Mouse (Mus musculus): Measurements from ENCODE around the gene Gm34302. TPM values are rescaled to one million over a fixed set of nuclear protein-coding genes. Genes with fewer than 3 reads are reported as not detected.

Gene Gm34302
- polyA plus RNA-seq, 1 experiment from 2014 or later: not detected

DNA sequence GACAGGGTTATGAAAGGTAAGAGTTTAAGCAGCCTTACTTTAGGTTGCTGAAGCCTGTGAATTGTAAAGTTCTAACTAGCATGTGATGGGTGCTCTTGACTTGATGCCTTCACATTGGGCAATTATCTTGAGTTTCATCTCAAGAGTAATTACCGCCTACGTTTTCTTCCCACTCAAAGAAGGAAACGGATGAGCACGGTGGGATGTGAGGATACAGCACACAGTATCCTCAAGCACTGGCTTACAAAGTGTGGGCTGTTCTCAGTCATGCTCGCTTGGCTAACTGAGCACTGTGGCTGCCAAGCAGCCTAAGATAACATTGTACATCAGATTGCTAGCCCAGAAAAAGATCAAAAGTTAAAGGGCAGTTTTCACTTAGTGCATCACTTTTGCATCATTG is 20.8 kb upstream of the Gm34302 start:
- WGBS: 70% methylated on average over 5 of the region's 5 CpGs
- no peak overlapping the region for H3K9ac ChIP-seq (replicated peaks; ENCODE audit: low read depth)
- no peaks in the 10 kb centered on the region for H3K9me3 ChIP-seq (ENCODE audit: low read length)
- no peak overlapping the region for H3K27ac ChIP-seq (ENCODE audit: low read length)
- no peaks in the 10 kb centered on the region for H3K27me3 ChIP-seq (replicated peaks; ENCODE audit: insufficient read depth, low read length)
- TF ChIP-seq CTCF (IDR thresholded peaks at IDR 0.05): no peak
- TF ChIP-seq EP300 (IDR thresholded peaks at IDR 0.05): no peak
- H3K4me3 ChIP-seq (ENCODE audit: low read depth, low read length): no peak overlapping the region
- no peaks in the 10 kb centered on the region for H3K36me3 ChIP-seq (ENCODE audit: insufficient read depth, low read length)
- H3K4me1 ChIP-seq (ENCODE audit: insufficient read depth, low read depth, low read length): no peaks in the 10 kb centered on the region
- no peak overlapping the region for H3K4me2 ChIP-seq (replicated peaks; ENCODE audit: low read depth, low read length)
- ATAC-seq (no peak), DNase-seq (ENCODE audit: low spot score) (no peak)

DNA sequence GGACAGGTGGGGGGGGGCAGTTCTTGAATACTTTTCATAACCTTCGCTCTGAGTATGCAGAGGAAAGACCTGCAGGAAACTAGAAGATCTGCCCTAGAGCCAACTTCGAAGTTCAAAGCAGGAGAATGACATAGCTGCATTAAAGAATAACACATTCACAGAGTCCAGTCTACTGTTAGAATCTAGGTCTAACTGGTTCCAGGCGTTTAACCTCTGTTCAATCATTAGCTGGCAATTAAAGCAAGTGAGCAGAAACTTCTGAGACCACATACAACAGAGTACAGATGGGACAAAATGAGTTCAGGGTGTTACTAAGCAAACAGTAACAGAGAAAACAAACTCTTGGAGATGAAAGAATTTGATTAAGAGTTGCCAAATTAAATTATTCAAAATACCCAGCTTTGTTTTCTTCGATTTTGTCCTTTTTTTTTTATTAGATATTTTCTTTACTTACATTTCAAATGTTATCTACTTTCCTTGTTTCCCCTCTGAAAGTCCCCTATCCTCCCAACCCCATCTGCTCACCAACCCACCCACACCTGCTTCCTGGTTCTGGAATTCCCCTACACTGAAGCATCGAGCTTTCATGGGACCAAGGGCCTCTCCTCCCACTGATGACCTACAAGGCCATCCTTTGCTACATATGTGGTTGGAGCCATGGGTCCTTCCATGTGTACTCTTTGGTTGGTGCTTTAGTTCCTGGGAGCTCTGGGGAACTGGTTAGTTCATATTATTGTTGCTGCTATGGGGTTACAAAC is 11.1 kb upstream of the Gm34302 start:
- 44% methylated on average over 5 of the region's 5 CpGs for WGBS
- H3K4me2 ChIP-seq (replicated peaks; ENCODE audit: low read depth, low read length): no peak overlapping the region
- H3K9me3 ChIP-seq (ENCODE audit: low read length): no peaks in the 10 kb centered on the region
- H3K27me3 ChIP-seq (replicated peaks; ENCODE audit: insufficient read depth, low read length): no peaks in the 10 kb centered on the region
- no peak overlapping the region for H3K27ac ChIP-seq (ENCODE audit: low read length)
- H3K4me3 ChIP-seq (ENCODE audit: low read depth, low read length): no peak overlapping the region
- ATAC-seq (no peak), DNase-seq (ENCODE audit: low spot score) (no peak)
- TF ChIP-seq CTCF (IDR thresholded peaks at IDR 0.05) (no peak), EP300 (IDR thresholded peaks at IDR 0.05) (no peak)
- H3K9ac ChIP-seq (replicated peaks; ENCODE audit: low read depth): no peak overlapping the region
- no peaks in the 10 kb centered on the region for H3K4me1 ChIP-seq (ENCODE audit: insufficient read depth, low read depth, low read length)
- no peaks in the 10 kb centered on the region for H3K36me3 ChIP-seq (ENCODE audit: insufficient read depth, low read length)

- 53% methylated on average over 4 of the region's 4 CpGs for WGBS
Observed at GRCm38 (mm10) chr3:63493563-63493962, 9.9 kb upstream of the Gm34302 start.

GRCm38 (mm10) chr3:63440426-63441125 is 43.1 kb downstream of the Gm34302 start:
- no peaks in the 10 kb centered on the region for H3K4me1 ChIP-seq (ENCODE audit: insufficient read depth, low read depth, low read length)
- H3K27me3 ChIP-seq (replicated peaks; ENCODE audit: insufficient read depth, low read length): no peaks in the 10 kb centered on the region
- H3K4me2 ChIP-seq (replicated peaks; ENCODE audit: low read depth, low read length): no peak overlapping the region
- 39% methylated on average over 1 of the region's 1 CpGs for WGBS
- peak overlapping the region; percentile 68 for H3K27ac ChIP-seq (ENCODE audit: low read length)
- H3K9ac ChIP-seq (replicated peaks; ENCODE audit: low read depth): no peak overlapping the region
- TF ChIP-seq EP300 (IDR thresholded peaks at IDR 0.05) (peak; percentile 66), CTCF (IDR thresholded peaks at IDR 0.05) (no peak)
- ATAC-seq: peak; percentile 89
- no peaks in the 10 kb centered on the region for H3K36me3 ChIP-seq (ENCODE audit: insufficient read depth, low read length)
- H3K9me3 ChIP-seq (ENCODE audit: low read length): no peaks in the 10 kb centered on the region
- DNase-seq (ENCODE audit: low spot score): peak; percentile 68
- H3K4me3 ChIP-seq (ENCODE audit: low read depth, low read length): no peak overlapping the region

More at GRCm38 (mm10) chr3:63493563-63493962, 9.9 kb upstream of the Gm34302 start:
- peak; percentile 11 for DNase-seq (ENCODE audit: low spot score)
- H3K9me3 ChIP-seq (ENCODE audit: low read length): no peaks in the 10 kb centered on the region
- H3K9ac ChIP-seq (replicated peaks; ENCODE audit: low read depth): no peak overlapping the region
- H3K27ac ChIP-seq (ENCODE audit: low read length): no peak overlapping the region
- no peaks in the 10 kb centered on the region for H3K27me3 ChIP-seq (replicated peaks; ENCODE audit: insufficient read depth, low read length)
- ATAC-seq: no peak; the same call in 1 of the 2 replicates
- no peak overlapping the region; the same call in 1 of the 2 replicates for H3K4me2 ChIP-seq (replicated peaks; ENCODE audit: low read depth, low read length)
- no peaks in the 10 kb centered on the region for H3K4me1 ChIP-seq (ENCODE audit: insufficient read depth, low read depth, low read length)
- no peaks in the 10 kb centered on the region for H3K36me3 ChIP-seq (ENCODE audit: insufficient read depth, low read length)
- H3K4me3 ChIP-seq (ENCODE audit: low read depth, low read length): no peak overlapping the region
- no peak for TF ChIP-seq EP300 (IDR thresholded peaks at IDR 0.05)

GRCm38 (mm10) chr3:63439738-63440137 is 43.9 kb downstream of the Gm34302 start:
- 64% methylated on average over 2 of the region's 2 CpGs for WGBS
- TF ChIP-seq EP300 (IDR thresholded peaks at IDR 0.05) (peak; percentile 32; the same call in 1 of the 2 replicates), CTCF (IDR thresholded peaks at IDR 0.05) (no peak)

DNA sequence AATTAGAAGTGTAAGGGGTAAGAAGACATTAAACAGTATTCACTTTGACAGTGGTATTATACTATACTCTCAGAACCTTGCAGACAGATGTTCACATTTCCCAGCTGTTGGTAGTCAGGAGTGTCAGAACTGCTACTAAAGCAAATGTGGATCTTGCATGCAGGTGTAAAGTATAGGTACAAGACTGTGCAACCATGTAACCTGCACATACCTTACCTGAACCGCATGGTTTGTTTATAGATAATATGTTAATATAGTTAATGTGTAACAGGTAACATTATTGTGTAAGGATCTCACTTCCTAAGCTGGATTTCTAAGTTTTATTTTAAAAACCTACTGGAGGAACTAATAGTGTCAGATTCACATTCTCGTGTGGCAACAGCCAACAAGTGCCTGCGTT is 44.8 kb downstream of the Gm34302 start:
- Histone ChIP-seq H3K4me1 (ENCODE audit: insufficient read depth, low read depth, low read length) (no peaks in the 10 kb centered on the region), H3K27me3 (replicated peaks; ENCODE audit: insufficient read depth, low read length) (no peaks in the 10 kb centered on the region), H3K36me3 (ENCODE audit: insufficient read depth, low read length) (no peaks in the 10 kb centered on the region), H3K9me3 (ENCODE audit: low read length) (no peaks in the 10 kb centered on the region), H3K9ac (replicated peaks; ENCODE audit: low read depth) (no peak overlapping the region), H3K4me2 (replicated peaks; ENCODE audit: low read depth, low read length) (no peak overlapping the region), H3K4me3 (ENCODE audit: low read depth, low read length) (no peak overlapping the region), H3K27ac (ENCODE audit: low read length) (peak overlapping the region; percentile 34; the same call in 1 of the 2 replicates)
- TF ChIP-seq EP300 (IDR thresholded peaks at IDR 0.05) (no peak), CTCF (IDR thresholded peaks at IDR 0.05) (no peak)
- no peak for ATAC-seq
- no peak for DNase-seq (ENCODE audit: low spot score)
- 77% methylated on average over 3 of the region's 3 CpGs for WGBS

More at GRCm38 (mm10) chr3:63439738-63440137, 43.9 kb downstream of the Gm34302 start:
- no peak overlapping the region for H3K4me3 ChIP-seq (ENCODE audit: low read depth, low read length)
- DNase-seq (ENCODE audit: low spot score): peak; percentile 42
- H3K4me1 ChIP-seq (ENCODE audit: insufficient read depth, low read depth, low read length): no peaks in the 10 kb centered on the region
- H3K9me3 ChIP-seq (ENCODE audit: low read length): no peaks in the 10 kb centered on the region
- H3K9ac ChIP-seq (replicated peaks; ENCODE audit: low read depth): no peak overlapping the region
- no peaks in the 10 kb centered on the region for H3K36me3 ChIP-seq (ENCODE audit: insufficient read depth, low read length)
- H3K27ac ChIP-seq (ENCODE audit: low read length): peak overlapping the region; percentile 68
- no peak overlapping the region for H3K4me2 ChIP-seq (replicated peaks; ENCODE audit: low read depth, low read length)
- ATAC-seq: peak; percentile 71
- H3K27me3 ChIP-seq (replicated peaks; ENCODE audit: insufficient read depth, low read length): no peaks in the 10 kb centered on the region

Other genes with a start within 250 kb of the Gm34302 start
- gene Mme, start 242.3 kb downstream of the Gm34302 start, polyA plus RNA-seq (2015; fragmentation: Nextera tagmentation; extraction: Ambion mirVana): 14.2 and 16.5 TPM in 2 replicates

Measured in lung, postnatal 0 days (tissue).